ENCODE assay signal across 14 mouse cellular contexts in the genomic region with DNA sequence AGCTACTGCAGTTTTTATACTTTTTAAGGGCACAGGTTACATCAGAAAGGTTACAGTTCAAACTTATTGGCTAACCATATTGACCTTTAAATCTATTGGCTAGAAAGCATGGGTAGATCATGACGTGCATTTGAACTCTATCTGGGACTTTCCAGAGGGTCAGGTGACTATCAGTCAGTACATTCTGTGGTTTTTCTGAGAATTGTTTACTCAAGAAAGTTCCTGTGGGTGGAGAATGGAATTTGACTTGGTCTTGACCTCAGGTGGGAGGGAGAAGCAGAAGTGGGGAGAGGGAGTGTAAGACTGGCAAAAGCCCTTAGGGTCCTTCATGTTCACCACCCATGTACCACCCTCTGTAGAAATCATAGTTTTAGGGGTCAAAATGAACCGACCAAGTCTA. TPM values are rescaled to one million over a fixed set of nuclear protein-coding genes. Genes with fewer than 3 reads are reported as not detected.
DNase-seq lines count a peak whose midpoint lies in the region; ATAC-seq and TF ChIP-seq lines count a peak whose summit lies in the region.
"Had no signal": no experiment of that assay in that cellular context is flagged by ENCODE, and none has a peak within 500 bp of the region (broad histone marks: within the 10 kb centered on the region; RNA-seq: fewer than 3 reads in every experiment).

No protein-coding gene starts in this region.

- in situ Hi-C loops in ES-E14 (cut with MboI; ENCODE audit: low sequenced_read_pairs in 2 of 2, unreplicated experiment in 2 of 2), result no loop called here

- peaks cover 12% of the 10 kb centered on the region for H3K4me1 ChIP-seq in liver, adult 2 months (ENCODE audit: control insufficient read depth, insufficient read depth, low read length)
- peaks cover 8% of the 10 kb centered on the region for H3K4me1 ChIP-seq in liver, embryonic 11.5 days (replicated peaks; ENCODE audit: control insufficient read depth, insufficient read depth, low read length)
- no peaks in the 10 kb centered on the region for H3K4me1 ChIP-seq in ES-E14 (ENCODE audit: control insufficient read depth in 2 of 2, insufficient read depth in 2 of 2, low read length in 2 of 2, poor library complexity in 1 of 2)

- peaks cover 18% of the 10 kb centered on the region for H3K36me3 ChIP-seq in liver, adult 2 months (ENCODE audit: control insufficient read depth, insufficient read depth, low read length)
- H3K36me3 ChIP-seq in liver, embryonic 11.5 days (ENCODE audit: control insufficient read depth, insufficient read depth, low read length), result peaks cover 4% of the 10 kb centered on the region; the same call in 1 of the 2 replicates
- H3K36me3 ChIP-seq in ES-E14 (ENCODE audit: control insufficient read depth, insufficient read depth, low read length, poor library complexity, severe bottlenecking), result no peaks in the 10 kb centered on the region; the same call in 1 of the 2 replicates

- no peak overlapping the region for H3K27ac ChIP-seq in liver, adult 2 months (replicated peaks; ENCODE audit: insufficient read depth, low read depth, low read length)
- H3K27ac ChIP-seq in liver, embryonic 11.5 days (ENCODE audit: low read depth, low read length), result no peak overlapping the region
- H3K27ac ChIP-seq in ES-E14 (ENCODE audit: insufficient read depth, low read depth, low read length, poor library complexity, severe bottlenecking), result peak overlapping the region; percentile 48; the same call in 1 of the 2 replicates
- H3K27ac ChIP-seq: hindbrain, postnatal 0 days; midbrain, embryonic 10.5 days had no signal

- DNase-seq in liver, adult 2 months (ENCODE audit: extremely low read depth, low read depth, low spot score), result peak; percentile 29
- no peak for DNase-seq in liver, embryonic 11.5 days (ENCODE audit: low spot score)
- DNase-seq in 416B (ENCODE audit: low read depth) (peak; percentile 64), ES-E14 (ENCODE audit: low read depth, low spot score) (no peak)
- DNase-seq in embryo, embryonic 11 days, result no peak
- DNase-seq in kidney, adult 8-10 months, result no peak
- no peak for DNase-seq in layer of hippocampus, postnatal 25 days (ENCODE audit: extremely low spot score in 1 of 2, low spot score in 1 of 2)
- DNase-seq: cerebellum, adult 18-20 months; heart, postnatal 36 days had no signal

- H3K4me2 ChIP-seq in liver, embryonic 11.5 days, result no peak overlapping the region

- TF ChIP-seq POLR2A in liver, adult 2 months (IDR thresholded peaks at IDR 0.05; ENCODE audit: extremely low read depth, insufficient read depth, low read length), result no peak

- peaks cover 16% of the 10 kb centered on the region for H3K9me3 ChIP-seq in liver, embryonic 11.5 days (ENCODE audit: control insufficient read depth, low read length)
- H3K9me3 ChIP-seq in ES-E14 (ENCODE audit: control insufficient read depth, insufficient read depth, low read depth, low read length), result no peaks in the 10 kb centered on the region
- H3K9me3 ChIP-seq: midbrain, embryonic 10.5 days had no signal

- H3K79me2 ChIP-seq in liver, adult 2 months (ENCODE audit: control insufficient read depth, insufficient read depth, low read length), result peaks cover 3% of the 10 kb centered on the region; the same call in 1 of the 2 replicates

- H3K9ac ChIP-seq in liver, adult 2 months (ENCODE audit: low read depth, low read length), result no peak overlapping the region
- H3K9ac ChIP-seq in liver, embryonic 11.5 days (ENCODE audit: low read depth, low read length), result no peak overlapping the region
- H3K9ac ChIP-seq in ES-E14 (ENCODE audit: insufficient read depth, low read depth, low read length, poor library complexity, severe bottlenecking), result no peak overlapping the region
- H3K9ac ChIP-seq: kidney, embryonic 15.5 days had no signal

- no peak for ATAC-seq in liver, embryonic 11.5 days (replicated peaks; ENCODE audit: low FRiP score)
- ATAC-seq in megakaryocyte, adult 5-6 weeks (ENCODE audit: poor library complexity, severe bottlenecking), result peak; percentile 19; the same call in 1 of the 2 replicates
- ATAC-seq: forebrain, embryonic 14.5 days; hindbrain, postnatal 0 days had no signal

- no peaks in the 10 kb centered on the region for H3K27me3 ChIP-seq in liver, adult 2 months (ENCODE audit: control insufficient read depth, insufficient read depth, low read length)
- H3K27me3 ChIP-seq in liver, embryonic 11.5 days (replicated peaks; ENCODE audit: control insufficient read depth, insufficient read depth, low read length), result no peaks in the 10 kb centered on the region
- H3K27me3 ChIP-seq: kidney, embryonic 15.5 days had no signal

- H3K4me3 ChIP-seq in liver, adult 2 months (ENCODE audit: insufficient read depth, low read depth, low read length), result no peak overlapping the region
- no peak overlapping the region for H3K4me3 ChIP-seq in liver, embryonic 11.5 days (ENCODE audit: low read depth, low read length)
- peak overlapping the region in 1 of 2 experiments; percentile 64; a peak in 1 of 4 replicates for H3K4me3 ChIP-seq in ES-E14 (ENCODE audit: insufficient read depth in 1 of 2, low read depth in 1 of 2, low read length in 2 of 2, poor library complexity in 1 of 2, severe bottlenecking in 1 of 2)
- H3K4me3 ChIP-seq: kidney, embryonic 15.5 days; midbrain, embryonic 10.5 days had no signal

- 48% methylated on average over 2 of the region's 2 CpGs for WGBS in liver, adult 2 months
- 44% methylated on average over 2 of the region's 2 CpGs for WGBS in liver, embryonic 11.5 days

- TF ChIP-seq CTCF in liver, adult 2 months (IDR thresholded peaks at IDR 0.05; ENCODE audit: low read depth, low read length), result no peak

TF ChIP-seq in ES-E14, 5 proteins besides CTCF, POLR2A, EP300 and RAD21:
- TF ChIP-seq MAFK (IDR thresholded peaks at IDR 0.05; ENCODE audit: insufficient read depth, low read depth, low read length), result no peak
- no peak for TF ChIP-seq HCFC1 (IDR thresholded peaks at IDR 0.05; ENCODE audit: borderline replicate concordance, insufficient read depth, low read length)
- TF ChIP-seq CHD2 (IDR thresholded peaks at IDR 0.05; ENCODE audit: low read depth, low read length), result no peak
- no peak for TF ChIP-seq ZC3H11A (IDR thresholded peaks at IDR 0.05; ENCODE audit: borderline replicate concordance, low read depth, low read length)
- no peak for TF ChIP-seq ZNF384 (IDR thresholded peaks at IDR 0.05; ENCODE audit: low read depth, low read length)

RNA-seq across cellular contexts. Expression of a gene that starts 1.4 kb away (rescaled TPM):
- 20.1 and 20.8 TPM in 2 replicates for total RNA-seq in liver, adult 2 months (2014; rRNA removed)
- 4.1 and 7.5 TPM in 2 replicates for polyA plus RNA-seq in liver, adult 2 months (2012; rRNA removed)
- polyA plus RNA-seq in liver, embryonic 11.5 days (2014; fragmentation: Nextera tagmentation; extraction: Ambion mirVana), result 37.7 and 37.8 TPM in 2 replicates
- 124 and 128 TPM in 2 replicates for total RNA-seq in ES-E14 (2012; rRNA removed)
- 114 and 122 TPM in 2 replicates for total RNA-seq in megakaryocyte, adult 5-6 weeks (2015)
- 76.9 and 91.4 TPM in 2 replicates for total RNA-seq in megakaryocyte, adult 5-6 weeks (2017)
- total RNA-seq in layer of hippocampus, postnatal 25 days (2021), result 10 to 100 TPM; 12.9 to 18.0 TPM

Comparison
In these comparisons a context has a peak if more than half of its experiments do, and no peak if none do; other contexts are left out.
1. DNase-seq: peak in liver, adult 2 months (single experiment) and 416B (single experiment); none in liver, embryonic 11.5 days (single experiment), ES-E14 (single experiment), embryo, embryonic 11 days (single experiment), kidney, adult 8-10 months (0 of 2) and layer of hippocampus, postnatal 25 days (0 of 2).